Mouse (Mus musculus): ENCODE measurements at regions not wholly inside any gene's neighbourhood (a gene's known extent, or its start where the extent isn't known, plus 50 kb on each side); places are given as distances from the start of the nearest gene placed in this dataset.
A peak's percentile ranks its signal among the peaks of the same experiment; 100 is the strongest.
"Not testable (repeated sequence)": the region's sequence is repeated elsewhere in the genome, so short reads cannot be mapped to it uniquely, and the experiment has no call there.

GRCm38 (mm10) chr12:65325347-65325746 is 100.0 kb downstream of the Wdr20rt start:
- no peak overlapping the region for H3K4me3 ChIP-seq

GRCm38 (mm10) chr12:65328532-65328931 is 103.2 kb downstream of the Wdr20rt start:
- no peaks in the 10 kb centered on the region for H3K4me1 ChIP-seq (replicated peaks)
- no peaks in the 10 kb centered on the region for H3K9me3 ChIP-seq
- H3K27ac ChIP-seq, result no peak overlapping the region
- no peaks in the 10 kb centered on the region for H3K36me3 ChIP-seq
- 79% methylated on average over 5 of the region's 5 CpGs for WGBS
- H3K27me3 ChIP-seq (ENCODE audit: insufficient read depth, poor library complexity, severe bottlenecking), result no peaks in the 10 kb centered on the region
- no peak for DNase-seq (ENCODE audit: low spot score)
- no peak overlapping the region for H3K4me3 ChIP-seq

More at GRCm38 (mm10) chr12:65325347-65325746, 100.0 kb downstream of the Wdr20rt start:
- H3K36me3 ChIP-seq, result no peaks in the 10 kb centered on the region
- no peak for DNase-seq (ENCODE audit: low spot score)
- no peak overlapping the region for H3K27ac ChIP-seq
- WGBS, result 61% methylated on average over 1 of the region's 1 CpGs
- H3K4me1 ChIP-seq (replicated peaks), result no peaks in the 10 kb centered on the region
- H3K27me3 ChIP-seq (ENCODE audit: insufficient read depth, poor library complexity, severe bottlenecking), result no peaks in the 10 kb centered on the region
- no peaks in the 10 kb centered on the region for H3K9me3 ChIP-seq

GRCm38 (mm10) chr12:65329678-65330077 is 104.4 kb downstream of the Wdr20rt start:
- no peaks in the 10 kb centered on the region for H3K4me1 ChIP-seq (replicated peaks)
- DNase-seq (ENCODE audit: low spot score), result no peak
- H3K36me3 ChIP-seq, result no peaks in the 10 kb centered on the region
- no peaks in the 10 kb centered on the region for H3K9me3 ChIP-seq
- no peak overlapping the region for H3K4me3 ChIP-seq
- H3K27ac ChIP-seq, result no peak overlapping the region
- H3K27me3 ChIP-seq (ENCODE audit: insufficient read depth, poor library complexity, severe bottlenecking), result no peaks in the 10 kb centered on the region

- no peaks in the 10 kb centered on the region for H3K36me3 ChIP-seq
- DNase-seq (ENCODE audit: low spot score), result no peak
- WGBS, result 76% methylated on average over 2 of the region's 2 CpGs
- no peak overlapping the region for H3K27ac ChIP-seq
- no peaks in the 10 kb centered on the region for H3K9me3 ChIP-seq
- H3K4me1 ChIP-seq (replicated peaks), result no peaks in the 10 kb centered on the region
- H3K27me3 ChIP-seq (ENCODE audit: insufficient read depth, poor library complexity, severe bottlenecking), result no peaks in the 10 kb centered on the region
- H3K4me3 ChIP-seq, result no peak overlapping the region
Measured at GRCm38 (mm10) chr12:65340009-65340408, 114.7 kb downstream of the Wdr20rt start.

GRCm38 (mm10) chr12:65347251-65347650 is 121.9 kb downstream of the Wdr20rt start:
- DNase-seq (ENCODE audit: low spot score), result no peak
- WGBS, result 77% methylated on average over 1 of the region's 1 CpGs

GRCm38 (mm10) chr12:65349535-65349934 is 124.2 kb downstream of the Wdr20rt start:
- DNase-seq (ENCODE audit: low spot score), result no peak
- Histone ChIP-seq H3K27me3 (ENCODE audit: insufficient read depth, poor library complexity, severe bottlenecking) (no peaks in the 10 kb centered on the region), H3K36me3 (no peaks in the 10 kb centered on the region), H3K4me3 (no peak overlapping the region), H3K4me1 (replicated peaks) (no peaks in the 10 kb centered on the region), H3K9me3 (no peaks in the 10 kb centered on the region), H3K27ac (no peak overlapping the region)
- WGBS, result 88% methylated on average over 4 of the region's 4 CpGs

More at GRCm38 (mm10) chr12:65347251-65347650, 121.9 kb downstream of the Wdr20rt start:
- H3K36me3 ChIP-seq, result no peaks in the 10 kb centered on the region
- no peak overlapping the region for H3K27ac ChIP-seq
- H3K4me1 ChIP-seq (replicated peaks), result no peaks in the 10 kb centered on the region
- H3K9me3 ChIP-seq, result no peaks in the 10 kb centered on the region
- no peaks in the 10 kb centered on the region for H3K27me3 ChIP-seq (ENCODE audit: insufficient read depth, poor library complexity, severe bottlenecking)
- no peak overlapping the region for H3K4me3 ChIP-seq

- Histone ChIP-seq H3K36me3 (no peaks in the 10 kb centered on the region), H3K4me3 (no peak overlapping the region), H3K27ac (no peak overlapping the region), H3K27me3 (ENCODE audit: insufficient read depth, poor library complexity, severe bottlenecking) (no peaks in the 10 kb centered on the region), H3K4me1 (replicated peaks) (no peaks in the 10 kb centered on the region), H3K9me3 (no peaks in the 10 kb centered on the region)
- WGBS, result 64% methylated on average over 4 of the region's 4 CpGs
- DNase-seq (ENCODE audit: low spot score), result no peak
Measured at GRCm38 (mm10) chr12:65364179-65364578, 138.9 kb downstream of the Wdr20rt start.

GRCm38 (mm10) chr12:65367334-65367733 is 142.0 kb downstream of the Wdr20rt start:
- H3K4me3 ChIP-seq, result no peak overlapping the region
- no peaks in the 10 kb centered on the region for H3K36me3 ChIP-seq
- no peaks in the 10 kb centered on the region for H3K4me1 ChIP-seq (replicated peaks)
- H3K9me3 ChIP-seq, result no peaks in the 10 kb centered on the region
- WGBS, result 74% methylated on average over 4 of the region's 4 CpGs
- no peaks in the 10 kb centered on the region for H3K27me3 ChIP-seq (ENCODE audit: insufficient read depth, poor library complexity, severe bottlenecking)
- H3K27ac ChIP-seq, result no peak overlapping the region
- no peak for DNase-seq (ENCODE audit: low spot score)

- no peaks in the 10 kb centered on the region for H3K27me3 ChIP-seq (ENCODE audit: insufficient read depth, poor library complexity, severe bottlenecking)
- no peaks in the 10 kb centered on the region for H3K9me3 ChIP-seq
- H3K4me3 ChIP-seq, result no peak overlapping the region
- no peaks in the 10 kb centered on the region for H3K36me3 ChIP-seq
- no peak for DNase-seq (ENCODE audit: low spot score)
- no peaks in the 10 kb centered on the region for H3K4me1 ChIP-seq (replicated peaks)
- H3K27ac ChIP-seq, result no peak overlapping the region
- 84% methylated on average over 1 of the region's 1 CpGs for WGBS
Measured at GRCm38 (mm10) chr12:65367866-65368419, 142.6 kb downstream of the Wdr20rt start.

GRCm38 (mm10) chr12:65371650-65372049 is 146.3 kb downstream of the Wdr20rt start:
- Histone ChIP-seq H3K4me1 (replicated peaks) (no peaks in the 10 kb centered on the region), H3K4me3 (no peak overlapping the region), H3K27me3 (ENCODE audit: insufficient read depth, poor library complexity, severe bottlenecking) (no peaks in the 10 kb centered on the region), H3K9me3 (no peaks in the 10 kb centered on the region), H3K36me3 (no peaks in the 10 kb centered on the region), H3K27ac (no peak overlapping the region)
- DNase-seq (ENCODE audit: low spot score), result no peak
- WGBS, result 92% methylated on average over 2 of the region's 2 CpGs

GRCm38 (mm10) chr12:65379321-65379720 is 154.0 kb downstream of the Wdr20rt start:
- H3K9me3 ChIP-seq, result 0 out of 2 replicates have a peak, but pooled peaks cover 6% of the 10 kb centered on the region
- no peak overlapping the region for H3K4me3 ChIP-seq
- peaks cover 9% of the 10 kb centered on the region for H3K4me1 ChIP-seq (replicated peaks)
- H3K27me3 ChIP-seq (ENCODE audit: insufficient read depth, poor library complexity, severe bottlenecking), result no peaks in the 10 kb centered on the region
- no peak for DNase-seq (ENCODE audit: low spot score)
- WGBS, result 95% methylated on average over 1 of the region's 1 CpGs
- H3K27ac ChIP-seq, result no peak overlapping the region
- H3K36me3 ChIP-seq, result no peaks in the 10 kb centered on the region

- peak overlapping the region; percentile 79 for H3K27ac ChIP-seq
- WGBS, result 40% methylated on average over 5 of the region's 5 CpGs
Measured at GRCm38 (mm10) chr12:65382118-65382791, 156.9 kb downstream of the Wdr20rt start.

GRCm38 (mm10) chr12:65382796-65383195 is 157.5 kb downstream of the Wdr20rt start:
- not testable (repeated sequence) for H3K9me3 ChIP-seq; DNase-seq (ENCODE audit: low spot score); H3K36me3 ChIP-seq; H3K27me3 ChIP-seq (ENCODE audit: insufficient read depth, poor library complexity, severe bottlenecking); H3K4me1 ChIP-seq (replicated peaks); H3K4me3 ChIP-seq
- 95% methylated on average over 11 of the region's 11 CpGs for WGBS
- H3K27ac ChIP-seq, result peak overlapping the region; percentile 62; the same call in 1 of the 2 replicates

More at GRCm38 (mm10) chr12:65382118-65382791, 156.9 kb downstream of the Wdr20rt start:
- DNase-seq (ENCODE audit: low spot score), result peak; percentile 47
- Histone ChIP-seq H3K36me3 (no peaks in the 10 kb centered on the region), H3K4me3 (no peak overlapping the region), H3K27me3 (ENCODE audit: insufficient read depth, poor library complexity, severe bottlenecking) (no peaks in the 10 kb centered on the region), H3K4me1 (replicated peaks) (peaks cover 9% of the 10 kb centered on the region), H3K9me3 (0 out of 2 replicates have a peak, but pooled peaks cover 6% of the 10 kb centered on the region)

Data from hindbrain, embryonic 10.5 days (tissue).